Mouse (Mus musculus): Measurements from ENCODE around the gene Chtop. TPM values are rescaled to one million over a fixed set of nuclear protein-coding genes. Genes with fewer than 3 reads are reported as not detected.

Gene Chtop
- total RNA-seq (2021), result 100 to 1,000 TPM; 152 to 153 TPM
- long read RNA-seq, experiment 1, transcript Chtop-204 (4 exons, 2,411 nt), result minor isoform, 5 of 58 reads
- long read RNA-seq, experiment 1, transcript Chtop-201 (5 exons, 3,257 nt), result minor isoform, 7 of 58 reads
- long read RNA-seq, experiment 1, transcript Chtop-202 (6 exons, 2,012 nt), result major isoform, 12 of 58 reads
- long read RNA-seq, experiment 1, transcript Chtop-203 (5 exons, 1,842 nt), result minor isoform, 8 of 58 reads
- long read RNA-seq, experiment 1, partial matches to known transcripts, result 5 of 58 reads
- long read RNA-seq, experiment 1, other reads (novel, unspliced or antisense), result 15 of 58 reads
- long read RNA-seq, experiment 2, transcript Chtop-202 (6 exons, 2,012 nt), result minor isoform, 10 of 87 reads
- long read RNA-seq, experiment 2, transcript Chtop-205 (4 exons, 3,118 nt), result minor isoform, 9 of 87 reads
- long read RNA-seq, experiment 2, transcript Chtop-207 (5 exons, 1,321 nt), result major isoform, 12 of 87 reads
- long read RNA-seq, experiment 2, transcript Chtop-201 (5 exons, 3,257 nt), result minor isoform, 10 of 87 reads
- long read RNA-seq, experiment 2, partial matches to known transcripts, result 8 of 87 reads
- long read RNA-seq, experiment 2, other reads (novel, unspliced or antisense), result 27 of 87 reads

- no peak for TF ChIP-seq CTCF (conservative IDR thresholded peaks at IDR 0.05)
- H3K27ac ChIP-seq, result peak within 1 kb of the TSS; percentile 98
- peak; percentile 98 to 99 for DNase-seq (ENCODE audit: low spot score in 2 of 2)
- peak within 1 kb of the TSS; percentile 93 for H3K4me3 ChIP-seq
Observed at GRCm38 (mm10) chr3:90508950-90509746, at the start of gene Chtop. TSS of gene Chtop (minus strand) at chr3:90509498.

GRCm38 (mm10) chr3:90555954-90556353 lies 46.7 kb upstream of the Chtop start:
- Histone ChIP-seq H3K4me3 (no peak overlapping the region), H3K27ac (peak overlapping the region; percentile 86)
- TF ChIP-seq CTCF (conservative IDR thresholded peaks at IDR 0.05), result no peak
- DNase-seq (ENCODE audit: low spot score in 2 of 2), result peak; percentile 38 to 78

- no peak for DNase-seq (ENCODE audit: low spot score in 2 of 2)
- TF ChIP-seq CTCF (conservative IDR thresholded peaks at IDR 0.05), result no peak
- H3K4me3 ChIP-seq, result no peak overlapping the region
- H3K27ac ChIP-seq, result no peak overlapping the region
Observed at GRCm38 (mm10) chr3:90552231-90552630, 42.9 kb upstream of the Chtop start.

- Histone ChIP-seq H3K4me3 (no peak overlapping the region), H3K27ac (no peak overlapping the region)
- no peak for DNase-seq (ENCODE audit: low spot score in 2 of 2)
- no peak for TF ChIP-seq CTCF (conservative IDR thresholded peaks at IDR 0.05)
Observed at GRCm38 (mm10) chr3:90550421-90550790, 41.1 kb upstream of the Chtop start.

GRCm38 (mm10) chr3:90549676-90550420 lies 40.5 kb upstream of the Chtop start:
- TF ChIP-seq CTCF (conservative IDR thresholded peaks at IDR 0.05), result no peak
- no peak for DNase-seq (ENCODE audit: low spot score in 2 of 2)
- no peak overlapping the region for H3K4me3 ChIP-seq
- no peak overlapping the region for H3K27ac ChIP-seq

- Histone ChIP-seq H3K4me3 (peak overlapping the region; percentile 45), H3K27ac (peak overlapping the region; percentile 93)
- no peak for TF ChIP-seq CTCF (conservative IDR thresholded peaks at IDR 0.05)
- DNase-seq (ENCODE audit: low spot score in 2 of 2), result peak; percentile 25 to 61
Observed at GRCm38 (mm10) chr3:90540904-90541303, 31.6 kb upstream of the Chtop start.

GRCm38 (mm10) chr3:90537905-90538296 lies 28.6 kb upstream of the Chtop start:
- Histone ChIP-seq H3K4me3 (peak overlapping the region; percentile 52), H3K27ac (peak overlapping the region; percentile 92)
- no peak for TF ChIP-seq CTCF (conservative IDR thresholded peaks at IDR 0.05)
- DNase-seq (ENCODE audit: low spot score in 2 of 2), result no peak

- Histone ChIP-seq H3K4me3 (peak within 1 kb of the TSS; percentile 52), H3K27ac (peak within 1 kb of the TSS; percentile 92)
- DNase-seq (ENCODE audit: low spot score in 2 of 2), result peak; percentile 54 to 61
- TF ChIP-seq CTCF (conservative IDR thresholded peaks at IDR 0.05), result no peak
Observed at GRCm38 (mm10) chr3:90537141-90537904, 28.0 kb upstream of the Chtop start, which contains the start of gene S100a16. TSS of gene S100a16 (plus strand) at chr3:90537254.

- H3K4me3 ChIP-seq, result no peak overlapping the region
- no peak overlapping the region for H3K27ac ChIP-seq
- DNase-seq (ENCODE audit: low spot score in 2 of 2), result no peak
- no peak for TF ChIP-seq CTCF (conservative IDR thresholded peaks at IDR 0.05)
Observed at GRCm38 (mm10) chr3:90535446-90535845, 26.1 kb upstream of the Chtop start.

GRCm38 (mm10) chr3:90531713-90532112 lies 22.4 kb upstream of the Chtop start:
- Histone ChIP-seq H3K4me3 (no peak overlapping the region), H3K27ac (no peak overlapping the region)
- no peak for DNase-seq (ENCODE audit: low spot score in 2 of 2)
- TF ChIP-seq CTCF (conservative IDR thresholded peaks at IDR 0.05), result no peak

GRCm38 (mm10) chr3:90527291-90527873 lies 18.1 kb upstream of the Chtop start:
- Histone ChIP-seq H3K4me3 (no peak overlapping the region), H3K27ac (no peak overlapping the region)
- TF ChIP-seq CTCF (conservative IDR thresholded peaks at IDR 0.05), result no peak
- no peak for DNase-seq (ENCODE audit: low spot score in 2 of 2)
